In genomic region chr2:125784392-125784791, GRCm38 (mm10) we compare ENCODE assay signal across 12 mouse cellular contexts.
"Had no signal": no experiment of that assay in that cellular context is flagged by ENCODE, and none has a peak within 500 bp of the region (broad histone marks: within the 10 kb centered on the region; RNA-seq: fewer than 3 reads in every experiment).

No protein-coding gene starts in this region.

- DNase-seq: left cerebral cortex, postnatal 4 days; lung, adult 18-20 months; spleen, adult 18-20 months; thymus, adult 18-20 months; thymus, postnatal 25 days had no signal

- H3K36me3 ChIP-seq: intestine, embryonic 15.5 days; midbrain, embryonic 15.5 days; neural tube, embryonic 12.5 days had no signal

- H3K27me3 ChIP-seq: intestine, embryonic 15.5 days; limb, embryonic 13.5 days; midbrain, embryonic 15.5 days; neural tube, embryonic 12.5 days had no signal

- H3K9ac ChIP-seq: hindbrain, embryonic 14.5 days; intestine, embryonic 15.5 days; limb, embryonic 13.5 days; liver, embryonic 14.5 days; midbrain, embryonic 15.5 days; neural tube, embryonic 12.5 days had no signal

- H3K9me3 ChIP-seq: intestine, embryonic 15.5 days; limb, embryonic 13.5 days; midbrain, embryonic 15.5 days; neural tube, embryonic 12.5 days had no signal

- H3K4me2 ChIP-seq: hindbrain, embryonic 14.5 days; intestine, embryonic 15.5 days; limb, embryonic 13.5 days; midbrain, embryonic 11.5 days; midbrain, embryonic 15.5 days; neural tube, embryonic 12.5 days had no signal

- ATAC-seq: intestine, embryonic 15.5 days; midbrain, embryonic 15.5 days had no signal

- H3K4me3 ChIP-seq: intestine, embryonic 15.5 days; limb, embryonic 13.5 days; midbrain, embryonic 15.5 days; neural tube, embryonic 12.5 days had no signal

- H3K27ac ChIP-seq: hindbrain, embryonic 14.5 days; intestine, embryonic 15.5 days; limb, embryonic 13.5 days; liver, embryonic 14.5 days; midbrain, embryonic 15.5 days; neural tube, embryonic 12.5 days had no signal
